Mouse (Mus musculus) layer of hippocampus, adult 9-10 months (tissue): ENCODE results near the gene Ppfia1.

Source experiments
- DNase-seq: peaks from one replicate; pipeline ENCODE4 v3.0.0; 2022; ENCODE audit warnings: low spot score

Ppfia1 gene

DNA sequence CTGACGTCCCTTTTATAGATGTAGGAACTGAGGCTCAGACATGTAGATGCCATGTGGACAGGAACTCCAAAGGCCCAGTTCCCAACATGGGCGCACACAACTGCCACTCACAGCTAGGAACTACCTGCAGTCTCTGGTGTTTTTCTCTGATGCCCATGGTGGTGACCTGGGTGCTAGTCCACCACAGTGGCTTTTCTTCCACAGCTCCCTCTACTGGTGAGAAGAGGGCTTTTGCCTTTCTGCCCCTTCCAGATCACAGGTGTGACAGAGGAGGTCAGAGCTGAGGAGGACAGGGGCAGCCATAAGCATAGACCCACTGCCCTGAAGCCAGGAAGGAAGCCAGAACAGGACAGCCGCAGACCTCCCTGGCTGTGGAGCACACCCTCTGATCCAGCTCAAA lies 126.1 kb downstream of the Ppfia1 start:
- no peak for DNase-seq
